Mouse (Mus musculus) cerebellum, postnatal 4 days (tissue): ENCODE measurements around the gene Exosc6.
"Not testable (repeated sequence)": the region's sequence is repeated elsewhere in the genome, so short reads cannot be mapped to it uniquely, and the experiment has no call there.

ENCODE experiments used
- DNase-seq, 2 experiments: peaks; one replicate each; pipeline ENCODE4 v3.0.0; 2022; ENCODE audit warnings: low spot score in 2 of 2, mixed read lengths in 1 of 2

Exosc6 gene

DNA sequence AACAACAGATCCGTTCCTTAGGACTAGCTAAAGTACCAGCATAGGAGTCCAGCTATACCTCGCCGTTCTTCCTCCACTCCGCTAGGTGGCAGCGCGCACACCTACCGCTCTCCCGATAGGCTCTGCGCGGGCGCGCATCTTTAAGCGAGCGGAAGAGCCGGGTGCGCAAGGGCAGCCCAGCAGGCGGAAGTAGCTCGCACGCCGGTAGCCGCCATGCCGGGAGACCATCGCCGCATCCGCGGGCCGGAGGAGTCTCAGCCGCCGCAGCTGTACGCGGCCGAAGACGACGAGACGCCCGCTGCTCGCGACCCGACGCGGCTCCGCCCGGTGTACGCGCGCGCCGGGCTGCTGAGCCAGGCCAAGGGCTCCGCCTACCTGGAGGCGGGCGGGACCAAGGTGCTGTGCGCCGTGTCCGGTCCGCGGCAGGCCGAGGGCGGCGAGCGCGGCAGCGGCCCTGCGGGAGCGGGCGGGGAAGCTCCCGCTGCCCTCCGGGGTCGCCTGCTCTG, at the start of gene Exosc6:
Exosc6 (plus strand) TSS at position 182 of the 506 bp plus-strand sequence.
- DNase-seq = peak; percentile 75 to 91

DNA sequence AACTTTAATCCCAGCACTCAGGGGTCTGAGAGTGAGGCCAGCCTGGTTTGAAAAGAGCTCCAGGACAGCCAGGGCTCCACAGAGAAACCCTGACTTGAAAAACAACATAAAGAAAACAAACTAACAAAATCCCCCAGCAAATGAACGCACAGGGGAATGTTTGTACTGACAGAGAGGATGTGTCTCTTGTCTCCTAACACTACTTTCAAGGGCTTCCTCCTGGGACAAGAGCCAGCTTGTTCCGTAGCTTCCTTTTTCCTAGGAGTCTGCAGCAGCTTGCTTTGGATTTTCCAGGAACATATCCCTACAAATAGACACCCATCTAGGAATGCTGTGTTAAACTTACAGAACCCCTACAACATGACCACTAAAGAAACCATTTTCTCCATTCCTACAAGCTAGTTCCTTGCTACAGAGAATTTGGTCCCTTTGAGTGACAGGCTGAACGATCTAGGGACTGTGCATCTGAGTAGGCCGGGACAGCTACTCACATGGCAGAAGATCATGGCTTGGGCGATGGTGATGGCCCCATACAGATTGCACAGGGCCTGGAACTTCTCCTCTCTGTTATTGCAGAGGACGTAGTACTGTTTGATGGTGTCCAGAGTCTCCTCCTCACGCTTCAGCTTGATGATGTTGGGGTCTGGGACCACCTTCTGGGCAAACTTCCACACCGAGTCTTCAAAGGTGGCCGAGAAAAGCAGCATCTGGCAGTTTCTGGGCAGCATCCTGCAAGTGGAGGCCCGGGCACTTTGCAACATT, 45.7 kb upstream of the Exosc6 start:
- DNase-seq = not testable (repeated sequence)

GRCm38 (mm10) chr8:111026609-111027008, 29.5 kb upstream of the Exosc6 start:
- not testable (repeated sequence) for DNase-seq

GRCm38 (mm10) chr8:111027391-111027937, 28.7 kb upstream of the Exosc6 start:
- DNase-seq = peak; percentile 66 to 81

GRCm38 (mm10) chr8:111029589-111029988, 26.6 kb upstream of the Exosc6 start:
- DNase-seq = no peak

DNA sequence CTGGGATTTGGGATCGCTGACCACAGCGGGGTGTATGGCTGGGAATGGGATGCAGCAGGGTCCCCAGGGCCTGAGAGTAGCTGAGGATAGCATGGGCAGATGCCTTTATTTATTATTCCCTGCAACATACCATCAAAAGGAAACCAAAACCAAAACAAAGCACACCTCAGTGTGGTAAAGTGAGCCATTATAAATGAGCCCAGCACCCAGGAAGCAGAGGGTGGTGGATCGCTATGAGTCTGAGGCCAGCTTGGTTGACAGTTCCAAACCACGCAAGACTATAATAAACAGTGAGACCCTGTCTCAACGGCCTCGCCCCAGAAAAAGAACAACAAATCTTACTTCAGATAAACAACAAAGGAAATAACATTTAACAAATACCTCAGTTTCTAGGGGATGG, 26.1 kb upstream of the Exosc6 start:
- no peak for DNase-seq

DNA sequence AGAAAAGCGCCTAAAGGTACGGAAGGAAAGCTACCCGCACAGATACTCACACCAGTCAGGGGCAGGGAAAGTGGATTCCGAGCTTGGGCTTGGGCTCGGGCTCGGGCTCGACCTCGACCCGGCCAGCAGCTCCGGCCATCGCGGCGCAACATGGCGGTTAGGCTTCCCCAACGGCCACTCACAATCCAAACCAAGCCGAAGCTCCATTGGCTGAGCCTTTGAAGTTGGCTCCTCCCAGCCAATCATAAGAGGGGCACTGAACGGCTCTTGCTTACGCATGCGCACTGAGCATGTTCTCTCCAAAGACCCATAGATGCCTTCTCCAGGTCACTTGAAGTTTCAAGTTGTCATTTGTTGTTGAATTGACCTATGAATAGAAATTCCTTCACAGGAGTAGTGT, 24.6 kb upstream of the Exosc6 start, which contains the start of gene Ddx19b:
Ddx19b (minus strand) TSS at position 180 of the 400 bp plus-strand sequence.
- no peak for DNase-seq

- DNase-seq = no peak
Observed at GRCm38 (mm10) chr8:111032916-111033315, 23.2 kb upstream of the Exosc6 start, which contains the start of gene Aars. TSS of gene Aars (plus strand) at chr8:111033144.

GRCm38 (mm10) chr8:111033482-111034215, 22.5 kb upstream of the Exosc6 start:
- DNase-seq = peak; percentile 84 to 95

- peak in 1 of 2 experiments; percentile 28 for DNase-seq
Observed at GRCm38 (mm10) chr8:111034276-111034675, 21.9 kb upstream of the Exosc6 start.

DNA sequence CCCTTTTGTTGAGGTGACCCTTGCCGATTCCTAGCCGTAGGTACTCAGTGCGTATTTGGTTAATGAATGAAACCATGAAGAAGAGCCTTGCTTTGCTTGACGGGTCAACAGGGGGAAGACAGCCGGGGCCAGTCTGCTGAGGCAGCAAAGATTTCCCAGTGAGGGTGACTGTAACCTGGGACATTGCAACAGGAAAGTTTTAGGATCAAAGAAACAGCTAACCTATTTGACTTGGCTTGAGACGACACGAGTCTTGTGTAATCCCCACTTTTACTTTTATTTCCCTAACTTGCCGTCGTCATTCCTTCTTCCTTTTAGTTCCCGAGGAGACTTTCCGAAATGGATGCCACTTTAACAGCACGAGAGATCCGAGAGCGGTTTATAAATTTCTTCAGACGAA, 19.5 kb upstream of the Exosc6 start:
- no peak for DNase-seq

DNA sequence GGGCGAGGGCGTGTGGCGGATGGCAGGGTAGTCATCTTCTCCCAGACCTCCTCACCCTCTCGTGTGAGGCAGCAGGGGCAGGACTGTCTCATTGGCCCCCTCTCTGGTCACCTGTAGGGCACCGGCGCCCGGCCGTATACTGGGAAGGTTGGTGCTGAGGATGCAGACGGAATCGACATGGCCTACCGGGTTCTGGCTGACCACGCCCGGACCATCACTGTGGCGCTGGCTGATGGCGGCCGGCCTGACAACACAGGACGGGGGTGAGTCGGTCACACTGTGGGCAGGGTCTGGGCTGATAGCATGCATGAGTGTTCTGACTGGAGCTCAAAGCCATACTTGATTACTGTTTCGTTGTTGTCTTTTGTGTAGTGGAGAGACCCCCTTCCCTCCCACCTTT, 13.6 kb upstream of the Exosc6 start:
- no peak for DNase-seq

DNA sequence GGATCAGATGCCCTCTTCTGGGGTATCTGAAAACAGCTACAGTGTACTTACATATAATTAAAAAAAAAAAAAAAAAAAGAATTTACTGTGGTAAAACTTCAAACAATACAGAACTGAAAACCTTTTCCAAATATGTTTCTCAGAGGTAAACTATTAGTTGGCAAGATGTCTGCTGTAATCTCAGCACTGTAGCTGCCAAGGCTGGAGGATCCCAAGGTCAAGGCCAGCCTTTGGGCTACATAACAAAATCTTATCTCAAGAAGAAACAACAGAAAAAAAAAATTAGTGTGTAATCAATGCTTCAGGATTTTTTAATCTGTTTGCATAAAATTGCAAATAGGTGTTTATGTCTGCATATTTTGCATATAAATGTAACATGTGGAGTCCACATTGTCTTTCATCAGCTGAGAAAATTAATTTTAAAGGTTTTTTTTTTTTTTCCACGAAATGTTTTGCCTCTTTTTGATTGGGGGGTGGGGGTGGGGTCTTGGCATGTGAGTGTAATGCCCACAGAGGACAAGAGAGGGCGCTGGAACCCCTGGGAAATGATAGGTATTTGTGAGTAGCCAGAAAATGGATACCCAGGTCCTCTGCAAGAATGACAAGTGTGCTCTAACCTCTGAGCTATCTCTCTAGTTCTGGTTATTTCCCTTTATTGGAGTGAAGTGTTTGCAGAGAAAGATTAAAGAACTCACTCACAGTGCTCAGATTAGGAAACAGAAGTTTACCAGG, 12.0 kb upstream of the Exosc6 start:
- no peak for DNase-seq

GRCm38 (mm10) chr8:111048694-111049093, 7.4 kb upstream of the Exosc6 start:
- DNase-seq = no peak

GRCm38 (mm10) chr8:111049106-111049505, 7.0 kb upstream of the Exosc6 start:
- DNase-seq = no peak

GRCm38 (mm10) chr8:111053827-111054518, 2.2 kb upstream of the Exosc6 start:
- DNase-seq = no peak

DNA sequence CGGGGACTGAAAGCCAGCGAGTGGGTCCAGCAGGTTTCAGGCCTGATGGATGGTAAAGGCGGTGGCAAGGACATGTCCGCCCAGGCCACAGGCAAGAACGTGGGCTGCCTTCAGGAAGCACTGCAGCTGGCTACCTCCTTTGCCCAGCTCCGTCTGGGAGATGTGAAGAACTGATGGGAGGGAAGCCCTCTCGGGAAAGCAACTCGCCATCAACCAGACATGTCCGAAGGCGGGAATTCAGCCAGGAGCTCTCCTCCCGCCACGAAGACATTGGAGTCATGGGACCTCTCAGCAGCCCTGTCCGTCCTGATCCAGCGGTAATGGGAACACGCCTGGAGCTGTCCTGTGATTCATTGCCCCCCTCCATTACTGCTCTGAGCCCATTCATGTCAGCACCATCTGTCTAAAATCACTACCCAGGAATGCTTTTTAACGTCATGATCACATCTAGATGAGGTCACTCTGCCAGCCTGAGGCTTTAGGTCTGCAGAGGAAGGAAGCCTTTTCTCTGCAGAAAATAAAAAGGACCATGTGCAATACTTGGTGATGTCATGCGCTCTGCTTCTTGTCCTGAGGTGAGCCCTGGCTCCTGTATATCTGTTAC, 1.0 kb upstream of the Exosc6 start:
- DNase-seq = no peak

- no peak for DNase-seq
Observed at GRCm38 (mm10) chr8:111055661-111056060, 478 bp upstream of the Exosc6 start.

GRCm38 (mm10) chr8:111056691-111057293, 653 bp downstream of the Exosc6 start:
- peak in 1 of 2 experiments; percentile 38 for DNase-seq

DNA sequence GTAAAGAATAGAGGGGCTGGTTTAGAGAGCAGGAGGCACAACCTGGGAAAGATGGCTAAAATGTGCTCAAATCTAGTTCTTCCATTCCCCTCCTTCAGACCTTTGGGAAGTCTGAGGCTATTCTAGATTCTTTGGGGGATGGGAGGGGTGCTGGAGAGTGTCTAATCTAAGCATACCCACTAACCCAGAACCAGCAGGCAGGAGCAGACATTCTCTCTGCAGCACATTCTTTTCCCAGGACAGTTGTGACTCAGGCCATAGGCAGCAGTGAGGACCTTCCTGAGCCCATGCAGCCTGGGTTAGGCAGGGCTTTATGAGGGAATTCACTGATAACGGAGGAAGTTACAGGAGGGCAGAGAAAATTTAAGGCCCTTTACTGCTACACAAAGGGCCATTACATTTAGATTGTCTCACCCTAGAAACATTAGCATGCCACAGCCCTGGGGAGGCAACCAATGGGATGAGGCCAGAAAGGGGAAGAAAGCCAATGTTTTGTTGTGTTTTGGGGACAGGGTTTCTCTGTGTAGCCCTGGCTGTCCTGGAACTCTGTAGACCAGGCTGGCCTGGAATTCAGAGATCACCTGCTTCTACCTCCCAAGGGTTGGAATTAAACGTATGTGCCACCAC, 2.9 kb downstream of the Exosc6 start:
- no peak for DNase-seq
